Mouse (Mus musculus): ENCODE results near the gene Clec9a.

DNA sequence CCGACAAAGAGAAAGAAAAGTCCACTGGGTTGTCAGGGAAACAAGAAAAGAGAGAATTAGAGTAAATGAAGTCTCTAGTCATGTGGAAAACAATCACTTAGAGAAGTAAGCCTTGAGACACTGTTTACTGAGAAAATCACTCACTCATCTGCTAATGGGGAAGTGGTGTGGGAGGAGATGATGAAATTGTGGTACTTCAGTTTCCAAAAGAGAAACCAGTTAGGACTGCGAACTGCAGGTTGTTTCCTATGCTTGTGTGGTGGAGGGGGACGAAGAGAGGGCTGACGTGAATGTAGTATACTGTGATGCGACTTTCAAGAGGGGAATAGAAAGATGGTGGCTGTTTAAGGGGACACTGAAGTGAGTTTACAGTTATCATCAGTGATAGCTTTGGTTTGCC lies 25.6 kb downstream of the Clec9a start:
- TF ChIP-seq POLR2A (IDR thresholded peaks at IDR 0.05; ENCODE audit: low read depth, low read length) (no peak), CTCF (IDR thresholded peaks at IDR 0.05; ENCODE audit: borderline replicate concordance, insufficient read depth, low read length) (no peak)
